Mouse (Mus musculus) T-helper 1 cell (primary cell): Measurements from ENCODE around the gene Olfr106-ps.

ENCODE experiments used
- in situ Hi-C: fragments of 300-600 bp; cut with MboI, MseI; formaldehyde crosslinking; loops from one replicate; pipeline ENCODE4 v1.15.1; 2025; ENCODE audit warnings: high pct_unique_total_duplicates

Gene Olfr106-ps

GRCm38 (mm10) chr17:37390093-37390492, at the start of gene Olfr106-ps:
Gene Olfr106-ps (plus strand): TSS chr17:37390393.
- in situ Hi-C loops, result no loop called here

GRCm38 (mm10) chr17:37359282-37359681, 30.9 kb upstream of the Olfr106-ps start, which contains the start of gene Olfr104-ps:
Gene Olfr104-ps (plus strand): TSS chr17:37359582.
- in situ Hi-C loops, result no loop called here

- in situ Hi-C loops, result no loop called here
These were observed 11.5 kb upstream of the Olfr106-ps start, which contains the start of gene Olfr105-ps for GRCm38 (mm10) chr17:37378733-37379132. Gene Olfr105-ps (plus strand): TSS chr17:37379033.

GRCm38 (mm10) chr17:37398926-37399325, 8.7 kb downstream of the Olfr106-ps start, which contains the start of gene Olfr107:
Gene Olfr107 (plus strand): TSS chr17:37399226.
- in situ Hi-C loops, result no loop called here

GRCm38 (mm10) chr17:37413380-37413779, 23.2 kb downstream of the Olfr106-ps start:
- in situ Hi-C loops, result no loop called here

GRCm38 (mm10) chr17:37445180-37445579, 55.0 kb downstream of the Olfr106-ps start, which contains the start of gene Olfr108:
Gene Olfr108 (plus strand): TSS chr17:37445480.
- in situ Hi-C loops, result no loop called here
